Mouse (Mus musculus): ENCODE measurements at regions not wholly inside any gene's neighbourhood (a gene's known extent, or its start where the extent isn't known, plus 50 kb on each side); places are given as distances from the start of the nearest gene placed in this dataset.

DNA sequence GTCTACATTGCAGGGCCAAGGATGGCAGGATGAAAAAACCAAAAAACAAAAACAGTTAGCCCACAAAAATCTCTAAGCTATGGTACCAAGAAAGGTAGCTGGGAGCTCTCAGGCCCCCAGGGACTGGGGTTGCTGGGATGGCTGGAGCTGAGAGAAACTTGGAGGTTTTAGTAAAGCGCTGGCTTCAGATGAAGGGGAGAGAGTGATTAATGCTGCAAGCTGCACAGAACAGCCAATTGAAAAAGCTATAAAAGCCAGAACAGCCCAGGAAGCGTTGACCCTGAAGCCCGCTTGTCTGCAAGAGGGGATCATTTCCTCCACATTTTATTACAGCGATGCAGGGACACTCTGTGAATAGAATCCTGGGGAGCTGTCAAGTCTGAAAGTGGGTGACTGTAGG is 157.0 kb downstream of the 4930564D02Rik start:
- DNase-seq (ENCODE audit: low read depth, low spot score) = no peak

DNA sequence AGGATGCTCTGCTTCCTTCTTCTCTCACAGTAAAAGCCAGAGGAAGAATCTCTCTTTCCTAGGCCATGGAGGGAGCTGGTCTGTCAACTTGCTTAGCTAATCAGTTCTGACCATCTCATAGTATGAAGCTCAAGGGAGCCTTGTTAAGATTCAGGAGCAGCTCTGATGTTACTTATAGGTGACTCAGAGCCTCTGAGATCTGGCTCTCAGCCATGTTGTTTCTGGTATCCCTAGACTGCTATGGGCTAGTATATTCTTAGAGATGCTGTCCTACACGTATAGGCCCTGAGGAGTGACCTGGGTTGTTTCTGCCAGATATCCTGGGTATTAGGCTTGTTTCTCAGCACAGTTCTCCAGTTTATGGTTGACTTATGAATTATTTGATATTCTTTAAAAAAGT is 160.9 kb downstream of the 4930564D02Rik start:
- DNase-seq (ENCODE audit: low read depth, low spot score) = no peak

DNA sequence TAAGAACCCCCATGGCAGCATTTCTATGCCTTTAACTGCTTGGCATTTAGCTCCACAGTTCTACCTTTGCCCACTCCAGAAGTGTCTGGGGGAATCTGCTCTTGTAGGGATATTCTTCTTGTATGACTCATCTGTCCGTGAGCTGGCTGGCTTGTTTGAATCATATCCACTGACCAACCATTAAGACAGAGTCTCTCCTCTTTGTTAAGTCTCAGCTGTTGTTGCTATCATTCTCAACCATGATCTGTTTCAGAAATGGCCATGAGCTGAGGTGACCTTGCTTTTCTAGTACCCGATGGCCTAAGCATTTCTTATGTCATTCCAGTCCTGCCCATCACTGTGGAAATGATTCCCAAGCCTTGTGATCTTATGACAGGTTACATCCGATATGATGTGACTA is 161.8 kb downstream of the 4930564D02Rik start:
- DNase-seq (ENCODE audit: low read depth, low spot score) = no peak

DNA sequence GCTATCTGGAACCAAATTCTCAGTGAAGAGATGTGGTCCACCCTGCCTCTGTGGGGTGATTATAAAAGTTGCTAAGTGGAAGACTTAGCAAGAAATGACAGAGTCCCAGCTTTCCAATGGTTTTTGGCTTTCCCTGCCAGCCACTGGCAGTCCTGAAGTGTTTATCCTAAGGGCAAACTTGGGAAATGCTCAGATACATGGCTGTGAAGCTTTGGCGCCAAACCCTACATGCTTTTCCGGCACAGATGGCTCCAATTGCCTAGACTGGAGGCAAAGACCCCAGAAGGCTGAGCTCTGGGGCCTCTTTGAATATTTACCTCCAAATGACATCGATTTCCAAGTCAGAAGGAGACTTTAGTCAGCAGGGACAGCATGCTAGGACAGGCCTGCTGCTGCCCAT is 174.4 kb downstream of the 4930564D02Rik start:
- no peak for DNase-seq (ENCODE audit: low read depth, low spot score)

DNA sequence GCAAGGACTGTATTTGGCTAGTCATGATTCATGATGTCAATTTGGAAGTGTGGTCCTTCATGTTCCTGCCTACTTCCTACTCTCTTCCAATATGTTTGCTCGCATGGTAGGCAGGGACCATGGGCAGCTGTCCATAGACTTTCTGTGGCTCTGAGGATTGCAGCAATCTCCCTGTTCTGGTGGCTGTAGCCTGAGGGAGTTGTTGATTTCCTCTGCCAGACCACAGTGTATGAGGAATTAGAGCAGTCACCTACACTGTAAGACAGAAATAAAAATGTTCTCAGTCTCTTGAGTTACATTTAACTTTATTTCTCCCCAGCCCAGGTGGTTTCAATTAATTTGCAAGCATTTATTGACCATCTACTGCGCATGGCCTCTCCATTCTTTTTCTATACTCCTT is 190.5 kb downstream of the 4930564D02Rik start:
- no peak for DNase-seq (ENCODE audit: low read depth, low spot score)

DNA sequence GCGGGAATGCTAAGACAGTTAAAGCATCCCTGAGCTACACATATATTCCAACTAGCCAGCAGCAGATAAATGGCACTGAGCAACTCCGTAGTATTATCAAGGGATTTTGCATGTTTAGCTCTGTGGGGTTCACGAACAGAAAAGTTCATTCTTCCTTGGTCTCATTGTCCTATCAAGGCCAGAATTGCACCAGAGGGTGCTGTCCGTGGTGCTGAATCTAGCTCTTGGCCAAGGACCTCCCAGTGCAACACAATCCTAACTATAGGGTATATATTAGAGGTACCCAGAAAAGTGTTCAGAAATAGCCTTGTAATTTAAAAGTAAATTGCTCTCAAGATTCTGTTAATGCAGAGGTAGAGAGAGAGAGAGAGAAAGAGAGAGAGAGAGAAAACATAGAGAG is 176.9 kb upstream of the Kcnd3 start:
- DNase-seq (ENCODE audit: low read depth, low spot score) = no peak

DNA sequence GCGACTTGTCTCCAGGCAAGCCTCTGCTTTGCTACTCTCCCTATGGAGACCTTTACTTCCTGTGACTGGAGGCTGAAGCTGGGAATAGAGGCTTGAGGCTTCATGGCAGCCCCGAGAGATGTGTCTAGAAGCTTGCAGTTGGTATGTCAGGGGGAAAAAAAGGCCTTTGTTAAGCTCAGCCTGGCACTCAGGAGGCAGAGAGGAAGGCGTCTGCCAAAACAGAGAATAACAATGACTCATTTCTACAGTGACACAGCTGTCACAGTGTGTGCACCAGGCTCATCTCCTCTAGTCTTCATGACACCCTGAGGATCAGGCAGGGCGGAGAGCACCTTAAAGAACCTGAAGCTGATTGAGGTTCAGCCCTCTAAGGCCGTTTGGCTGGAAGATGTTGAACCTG is 171.2 kb upstream of the Kcnd3 start:
- no peak for DNase-seq (ENCODE audit: low read depth, low spot score)

DNA sequence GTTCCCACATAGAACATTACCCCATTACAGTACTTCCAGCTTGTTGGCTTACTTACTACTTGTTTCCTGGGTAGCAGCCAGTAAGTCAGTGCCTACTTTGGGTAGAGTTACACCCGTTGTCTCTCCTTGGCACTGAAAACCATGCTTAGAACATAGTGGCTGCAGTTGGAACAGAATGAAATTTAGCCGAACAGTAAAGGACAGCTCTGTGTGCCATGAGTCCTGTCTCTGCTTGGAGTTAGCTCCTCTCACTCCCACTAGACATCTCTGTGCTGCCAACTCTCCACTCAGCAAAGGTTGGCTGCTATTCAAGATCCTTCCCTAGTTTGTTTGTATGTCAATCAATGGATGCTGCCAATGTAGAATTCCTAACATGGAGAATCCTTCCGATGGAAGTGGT is 170.4 kb upstream of the Kcnd3 start:
- no peak for DNase-seq (ENCODE audit: low read depth, low spot score)

DNA sequence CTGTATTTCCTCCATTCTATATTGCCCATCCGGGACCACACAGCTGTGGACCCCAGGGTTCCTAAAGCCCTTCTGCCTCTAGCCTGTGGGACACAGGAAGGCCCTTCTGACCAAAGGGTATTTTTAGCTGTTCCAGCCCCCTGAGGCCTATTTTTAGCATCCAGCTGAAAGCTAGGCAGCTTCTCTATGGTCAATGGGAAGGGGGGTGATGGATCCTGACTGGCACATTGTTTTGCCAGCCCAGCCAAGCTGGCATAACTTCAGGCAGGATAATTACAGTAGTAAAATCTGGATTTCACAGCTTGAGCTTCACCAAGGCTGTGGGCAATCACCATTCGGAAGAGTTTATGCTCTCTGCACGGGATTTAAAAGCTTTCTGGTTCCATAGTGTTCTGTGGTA is 153.9 kb upstream of the Kcnd3 start:
- no peak for DNase-seq (ENCODE audit: low read depth, low spot score)

DNA sequence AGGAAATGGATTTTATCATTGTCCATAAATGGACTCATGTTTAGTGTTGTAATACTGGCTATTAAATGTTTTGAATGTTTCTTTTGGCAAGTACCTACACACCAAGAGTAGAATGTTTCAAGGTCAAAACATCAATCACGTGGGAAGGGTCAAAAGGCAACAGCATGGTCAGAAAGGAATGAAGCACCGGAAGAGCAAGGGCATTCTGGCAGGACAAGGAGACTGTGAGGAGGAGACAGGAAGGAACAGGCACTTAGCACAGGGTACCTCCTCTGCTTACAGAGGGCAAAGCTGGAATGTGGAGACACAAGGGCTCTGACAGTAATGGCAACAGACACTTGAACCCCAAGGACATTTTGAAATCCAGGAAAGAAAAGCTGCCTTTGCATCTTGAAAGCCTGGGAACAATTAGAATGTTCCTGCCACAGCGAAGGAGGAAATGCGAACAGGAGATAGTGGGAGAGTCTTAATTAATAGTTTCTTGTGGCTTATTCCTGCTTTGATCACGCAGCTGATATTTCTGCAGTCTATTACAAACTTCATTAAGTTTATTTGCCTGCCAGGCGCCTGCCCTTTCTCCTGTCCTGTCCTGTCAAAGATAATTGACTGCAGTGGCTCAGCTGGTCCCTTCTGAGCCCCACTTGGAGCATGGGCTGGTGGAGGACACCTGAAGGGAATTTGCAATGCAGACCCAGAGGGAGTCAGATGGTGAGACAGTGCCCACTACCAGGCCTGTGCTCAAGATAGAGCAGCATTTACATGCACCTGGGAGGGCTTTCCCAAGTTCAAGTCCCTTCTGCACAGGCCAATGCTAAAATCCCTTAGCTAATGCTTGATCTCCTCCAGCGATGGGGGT is 151.2 kb upstream of the Kcnd3 start:
- no peak for DNase-seq (ENCODE audit: low read depth, low spot score)

DNA sequence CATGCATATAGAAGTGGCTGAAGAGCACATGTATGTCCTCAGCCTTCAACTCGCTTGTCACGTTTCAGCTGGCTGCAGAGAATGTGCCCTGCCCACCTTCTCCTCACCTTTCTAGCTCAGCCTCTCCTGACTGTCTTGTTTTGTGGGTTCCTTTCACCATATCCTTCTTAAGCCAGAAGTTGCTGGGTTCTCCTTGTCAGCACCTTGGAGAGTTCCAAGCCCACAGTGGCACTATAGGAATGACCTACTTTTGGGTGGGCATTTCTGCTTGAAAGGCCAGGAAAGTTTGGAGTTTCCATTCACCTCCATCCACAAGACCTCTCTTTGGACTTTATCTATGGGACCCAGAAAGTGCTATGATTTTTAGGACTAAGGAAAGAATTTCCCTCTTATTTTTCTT is 144.5 kb upstream of the Kcnd3 start:
- DNase-seq (ENCODE audit: low read depth, low spot score) = no peak

DNA sequence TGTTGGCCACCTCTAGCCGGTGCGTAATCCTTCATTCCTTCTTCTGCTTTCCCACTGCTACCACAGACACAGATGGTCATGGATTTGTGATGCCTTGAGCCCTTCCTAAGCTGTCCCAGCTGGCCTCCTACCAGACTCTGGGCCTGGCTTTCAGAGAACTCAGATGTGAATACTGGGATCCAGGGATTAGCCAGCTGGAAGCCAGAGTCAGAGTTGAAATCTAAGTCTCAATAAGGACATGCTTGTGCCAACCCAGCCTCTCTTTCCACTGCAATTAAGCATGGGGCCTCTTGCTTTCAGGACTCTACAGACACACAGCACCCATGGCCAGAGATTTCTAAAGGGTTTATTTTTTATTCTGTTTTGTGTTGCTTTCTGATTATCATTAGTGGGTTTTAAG is 143.1 kb upstream of the Kcnd3 start:
- no peak for DNase-seq (ENCODE audit: low read depth, low spot score)

DNA sequence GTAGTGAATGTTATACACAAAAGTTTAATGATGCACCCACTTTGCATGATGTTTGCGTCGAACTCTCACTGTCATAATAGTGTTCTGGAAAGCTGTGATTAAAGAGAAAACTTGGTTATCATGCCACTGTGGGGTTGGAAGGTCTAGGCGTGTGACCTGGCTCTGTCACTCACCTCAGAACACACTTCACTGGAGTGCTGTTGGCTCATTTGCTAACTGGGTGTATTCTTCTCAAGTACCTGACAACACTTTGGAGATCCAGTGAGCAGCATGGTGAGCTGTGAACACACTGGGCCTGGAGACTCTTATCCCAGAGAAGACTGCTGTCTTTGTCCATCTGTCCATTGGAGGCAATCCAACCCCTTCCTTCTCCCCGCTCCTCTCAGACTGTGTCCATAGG is 98.9 kb upstream of the Kcnd3 start:
- no peak for DNase-seq (ENCODE audit: low read depth, low spot score)

DNA sequence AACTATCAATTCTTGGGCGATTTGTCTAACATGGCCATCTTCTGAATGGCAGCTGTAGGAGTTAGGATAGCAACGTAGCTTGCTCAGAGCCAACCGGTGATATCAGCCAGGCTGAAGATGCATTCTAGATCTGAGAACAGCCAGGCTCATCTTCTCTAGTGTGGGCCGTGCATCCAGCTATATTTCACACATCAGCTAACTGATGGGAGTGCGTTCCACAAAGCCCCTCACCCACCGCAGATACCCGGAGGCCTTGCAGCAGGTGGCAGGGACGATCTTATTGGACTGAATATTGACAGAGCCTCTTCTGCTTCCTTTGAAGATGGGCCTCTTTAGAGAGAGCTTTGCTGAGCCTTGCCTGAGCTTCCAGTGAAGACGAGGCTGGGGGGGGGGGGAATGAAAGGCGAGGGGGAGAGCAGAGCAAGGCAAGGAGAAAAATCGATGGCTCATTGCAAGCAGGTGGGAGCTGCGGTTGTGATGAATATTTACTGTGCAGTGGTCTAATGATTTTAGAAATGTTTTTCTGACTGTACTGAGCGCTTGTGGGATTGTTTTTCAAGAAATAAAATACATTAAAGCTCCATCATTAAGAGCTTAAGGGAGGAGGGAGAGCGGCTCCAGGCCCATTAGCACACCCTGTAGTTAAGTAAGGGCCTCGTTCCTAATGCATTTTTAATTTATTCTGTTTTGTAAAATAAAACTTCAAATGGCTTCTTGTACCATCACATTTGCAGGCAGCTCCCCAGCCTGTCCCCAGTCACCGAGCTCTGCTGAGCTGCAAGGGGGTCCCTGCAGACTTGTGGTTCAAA is 97.8 kb upstream of the Kcnd3 start:
- DNase-seq (ENCODE audit: low read depth, low spot score) = no peak

DNA sequence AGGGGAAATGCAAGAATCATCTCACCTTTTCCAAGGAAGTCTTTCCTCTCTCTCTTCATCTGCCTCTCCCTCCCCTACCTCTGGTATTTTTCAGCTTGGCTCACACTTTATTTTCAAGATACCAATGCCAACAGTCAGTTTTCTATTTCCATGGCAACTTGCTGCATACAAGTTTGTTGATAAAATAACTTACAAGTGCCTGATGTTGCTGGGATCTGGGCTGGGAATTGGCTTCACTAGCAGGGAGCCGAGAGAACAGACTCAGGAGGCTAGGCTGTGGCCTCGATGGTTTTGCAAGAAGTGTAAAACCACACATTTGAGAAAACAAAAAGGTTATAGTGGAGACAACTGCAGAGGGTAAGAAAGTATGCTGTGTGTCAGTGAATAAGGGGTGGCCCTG is 94.6 kb upstream of the Kcnd3 start:
- no peak for DNase-seq (ENCODE audit: low read depth, low spot score)

DNA sequence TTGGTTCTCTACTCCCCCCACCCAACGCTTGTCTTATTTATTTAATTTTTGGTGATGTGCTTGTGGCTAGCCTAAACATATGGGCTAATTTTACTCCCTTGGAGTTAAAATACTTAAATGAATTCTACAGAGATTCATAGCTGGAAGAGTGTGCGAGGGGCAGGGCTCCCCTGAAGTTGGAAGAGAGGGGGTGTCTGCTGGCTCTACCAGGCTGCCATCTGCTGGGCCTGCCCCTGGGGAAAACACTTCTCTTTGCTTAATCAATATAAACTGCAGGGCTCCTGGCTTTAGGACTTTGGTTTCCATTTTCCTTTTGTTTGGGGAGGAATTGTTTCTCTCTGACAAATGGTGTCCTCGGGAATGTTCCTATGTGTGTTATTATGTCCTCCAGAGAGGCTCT is 92.5 kb upstream of the Kcnd3 start:
- DNase-seq (ENCODE audit: low read depth, low spot score) = no peak

DNA sequence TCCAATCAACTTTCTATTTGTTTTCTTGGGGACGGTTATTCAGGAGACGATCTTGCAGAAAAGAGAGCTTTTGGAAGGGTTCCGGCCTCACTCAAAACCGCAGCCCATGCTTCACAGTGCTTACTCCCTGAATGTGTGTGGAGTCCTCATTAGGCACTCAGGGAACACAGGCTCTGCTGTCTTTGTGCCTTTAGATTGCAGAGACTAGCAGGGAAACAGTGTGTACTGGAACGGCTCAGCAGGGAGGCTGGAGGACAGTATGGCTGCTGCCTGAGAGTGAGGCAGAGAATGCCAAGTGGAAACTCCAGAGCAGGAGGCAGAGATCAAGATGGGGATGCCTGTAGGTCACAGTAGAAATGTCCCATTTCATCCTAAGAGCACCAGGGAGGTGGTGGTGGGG is 87.4 kb upstream of the Kcnd3 start:
- DNase-seq (ENCODE audit: low read depth, low spot score) = no peak

DNA sequence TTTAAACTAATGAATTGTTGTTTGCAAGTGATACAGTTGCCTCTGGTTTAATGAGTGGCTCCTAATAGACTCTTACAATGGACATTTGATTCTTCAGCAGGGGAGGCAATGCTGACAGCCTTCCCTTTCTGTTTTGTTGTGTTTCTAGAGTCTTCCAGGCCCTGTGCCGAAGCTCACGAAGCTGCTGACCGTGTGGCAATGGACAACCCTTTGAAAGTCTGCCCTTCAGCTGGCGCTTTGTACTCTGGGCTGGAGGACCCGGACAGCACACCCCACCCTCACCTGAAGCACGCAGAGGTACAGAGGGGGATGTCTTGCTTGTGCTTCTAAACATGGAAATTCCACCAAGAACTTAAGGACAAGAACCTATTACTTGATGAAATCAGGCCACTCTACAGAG is 85.3 kb upstream of the Kcnd3 start:
- DNase-seq (ENCODE audit: low read depth, low spot score) = no peak

DNA sequence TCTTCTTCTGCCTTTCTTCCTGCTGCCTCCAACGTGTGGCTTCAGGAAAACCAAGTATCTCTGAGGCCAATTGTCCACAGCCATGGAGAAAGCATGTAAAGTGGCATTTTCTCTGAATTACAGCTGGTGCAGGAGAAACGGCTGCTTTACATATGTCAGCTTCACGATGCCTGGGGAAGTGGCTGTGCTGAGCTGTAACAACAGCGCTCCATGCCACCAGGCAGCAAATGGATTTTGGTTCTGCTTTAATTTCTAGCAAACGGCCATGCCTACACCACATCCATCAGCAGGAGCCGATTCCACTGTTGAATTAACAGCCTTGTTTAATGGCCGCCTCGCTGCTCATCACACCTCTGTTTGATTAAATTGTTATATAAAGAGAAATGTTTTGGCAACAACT is 84.2 kb upstream of the Kcnd3 start:
- no peak for DNase-seq (ENCODE audit: low read depth, low spot score)

DNA sequence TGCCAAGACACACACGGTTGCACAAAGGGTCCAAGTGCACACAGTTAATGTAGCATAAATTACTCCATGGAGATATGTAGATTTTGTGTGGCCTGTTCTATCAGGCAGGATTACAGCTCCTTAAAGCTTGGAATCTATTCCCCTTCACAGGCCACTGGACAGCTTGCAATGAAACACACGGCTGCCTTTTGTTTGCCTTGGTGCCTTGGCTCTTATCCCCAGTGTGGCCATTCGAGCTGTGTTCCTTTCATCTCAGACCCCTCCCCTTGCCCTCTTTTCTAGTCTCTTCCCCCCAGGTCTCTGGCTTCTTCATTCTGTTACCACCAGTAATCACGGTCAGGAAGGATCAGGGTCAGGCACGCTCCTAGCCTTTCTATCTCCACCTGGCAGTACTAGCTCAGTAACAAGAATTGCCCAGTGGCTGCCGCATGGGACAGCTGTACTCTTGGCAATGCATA is 79.7 kb upstream of the Kcnd3 start:
- DNase-seq (ENCODE audit: low read depth, low spot score) = no peak

DNA sequence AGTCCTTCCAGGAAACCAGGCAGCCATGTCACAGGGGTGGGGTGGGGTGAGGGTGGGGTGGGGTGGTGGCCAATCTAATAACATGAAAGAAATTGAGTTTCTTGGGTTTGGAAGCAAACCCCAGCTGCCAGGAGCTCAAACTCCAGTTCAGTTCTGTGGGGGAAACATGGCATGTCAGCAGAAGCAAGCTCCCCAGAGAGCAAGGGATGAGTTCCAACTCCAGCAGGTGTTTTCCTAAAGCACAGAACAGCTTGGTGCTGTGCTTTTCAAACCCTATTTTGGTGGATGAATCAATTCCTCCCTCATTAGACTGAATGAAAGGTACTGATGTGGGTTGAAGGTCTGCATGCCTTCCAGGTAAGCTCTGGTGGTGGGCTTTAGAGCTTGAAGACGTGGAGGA is 77.8 kb upstream of the Kcnd3 start:
- DNase-seq (ENCODE audit: low read depth, low spot score) = no peak

DNA sequence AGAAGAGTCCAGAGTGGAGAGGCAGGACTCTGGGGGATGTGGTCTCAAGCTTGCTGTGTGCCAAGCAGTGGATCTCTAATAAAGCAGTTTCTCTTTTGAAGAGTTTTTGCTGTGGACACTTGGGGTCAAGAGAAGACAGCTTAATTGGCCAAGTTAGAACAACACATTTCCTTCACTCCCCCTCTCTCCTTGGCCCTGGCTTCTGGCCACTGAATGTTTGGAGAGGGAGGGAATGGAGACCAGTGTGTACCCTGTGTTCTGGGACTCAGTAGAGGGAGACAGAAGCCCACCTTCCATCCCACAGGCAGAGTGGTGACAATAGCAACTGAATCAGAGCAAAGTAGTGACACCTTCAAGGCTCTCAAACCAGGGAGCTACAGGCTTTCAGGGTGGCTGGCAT is 77.3 kb upstream of the Kcnd3 start:
- no peak for DNase-seq (ENCODE audit: low read depth, low spot score)

DNA sequence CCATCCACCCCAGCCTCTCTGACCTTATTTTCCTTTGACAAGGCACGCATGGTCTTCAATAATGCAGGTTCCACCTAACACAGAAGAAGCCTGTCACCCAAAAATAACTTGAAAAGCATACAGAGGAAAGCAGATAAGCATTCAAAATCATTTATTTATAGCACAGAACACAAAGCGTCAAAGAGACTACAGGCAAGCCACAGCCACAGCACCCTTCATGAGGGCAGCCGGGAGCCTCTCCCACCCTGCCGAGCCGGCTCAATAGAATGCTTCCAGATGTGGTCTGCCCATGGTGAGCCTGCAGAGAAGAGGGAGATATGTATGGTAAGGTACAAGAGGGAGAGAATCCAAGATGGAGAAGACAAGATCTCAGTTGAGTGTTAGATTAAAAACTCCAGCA is 76.7 kb upstream of the Kcnd3 start:
- DNase-seq (ENCODE audit: low read depth, low spot score) = no peak

Data from CD4-positive helper T cell, adult 2 months (primary cell).